Mouse (Mus musculus): ENCODE measurements around the gene Snca.

- no peak for TF ChIP-seq CTCF (IDR thresholded peaks at IDR 0.05; ENCODE audit: extremely low read depth, insufficient read length, insufficient replicate concordance, low read depth, low read length)
- TF ChIP-seq POLR2A (IDR thresholded peaks at IDR 0.05; ENCODE audit: low read depth, low read length) = no peak
These were observed 2.4 kb downstream of the Snca start for GRCm38 (mm10) chr6:60827290-60827689.

All from small intestine, adult 2 months (tissue).